Mouse (Mus musculus) right cerebral cortex, postnatal 4 days (tissue): Measurements from ENCODE around the gene Zfp318.
A peak's percentile ranks its signal among the peaks of the same experiment; 100 is the strongest.

Source experiments
- DNase-seq: peaks from one replicate; pipeline ENCODE4 v3.0.0-alpha.2; 2022

Zfp318 gene

DNA sequence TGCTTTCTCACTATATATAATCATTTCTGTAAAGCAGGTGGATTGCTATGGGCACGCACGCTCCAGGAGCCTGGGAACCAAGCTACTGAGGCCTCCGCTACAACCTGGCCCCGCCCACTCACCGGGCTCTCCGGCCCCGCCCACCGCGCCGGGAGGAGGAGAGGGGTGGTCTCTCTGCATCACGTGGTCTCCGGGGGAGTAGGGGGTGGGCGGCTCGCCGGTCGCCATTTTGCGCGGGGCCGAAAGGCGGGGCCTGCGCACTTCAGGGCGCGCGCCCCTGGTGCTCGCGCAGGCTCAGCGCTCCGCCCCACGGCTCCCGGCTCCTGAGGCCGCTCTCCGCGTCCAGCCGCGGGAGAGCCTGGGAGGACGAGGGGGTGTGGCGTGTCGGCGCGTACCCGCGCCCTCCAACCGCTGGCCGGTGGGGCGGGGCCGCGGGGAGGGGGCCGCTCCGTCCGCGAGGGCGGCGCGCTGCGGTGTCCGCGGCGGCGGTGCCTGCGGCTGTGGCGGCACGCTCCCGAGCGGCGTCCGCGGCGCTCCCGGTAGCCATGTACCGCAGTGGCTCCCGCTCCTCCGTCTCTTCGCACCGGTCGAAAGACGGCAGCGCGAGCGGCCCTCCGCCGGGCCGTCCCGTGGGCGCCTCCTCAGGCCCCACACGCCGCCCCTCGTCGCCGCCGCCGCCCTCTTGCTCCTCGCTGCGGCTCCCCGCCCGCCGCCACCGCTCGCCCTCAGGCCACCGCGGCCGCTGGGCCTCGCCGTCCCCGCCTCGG lies at the start of gene Zfp318:
Gene Zfp318 (plus strand): TSS at position 438 of the 767 bp plus-strand sequence.
- DNase-seq: peak; percentile 95

DNA sequence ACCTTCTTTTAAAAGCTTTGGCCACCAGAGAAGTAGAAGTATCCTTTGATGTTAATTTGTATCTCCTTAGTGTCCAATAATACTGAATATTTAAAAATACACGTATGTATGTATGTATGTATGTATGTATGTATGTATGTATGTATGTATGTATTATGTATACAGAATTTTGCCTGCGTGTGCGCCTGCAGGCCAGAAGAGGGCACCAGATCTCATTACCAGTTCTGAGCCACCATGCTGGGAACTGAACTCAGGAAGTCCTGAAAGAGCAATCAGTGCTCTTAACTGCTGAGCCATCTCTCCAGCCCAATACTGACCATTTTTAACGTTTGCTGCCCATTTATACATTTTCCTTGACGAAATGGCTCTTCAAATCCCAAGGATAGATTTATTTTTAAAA lies 47.1 kb upstream of the Zfp318 start:
- DNase-seq: no peak

DNA sequence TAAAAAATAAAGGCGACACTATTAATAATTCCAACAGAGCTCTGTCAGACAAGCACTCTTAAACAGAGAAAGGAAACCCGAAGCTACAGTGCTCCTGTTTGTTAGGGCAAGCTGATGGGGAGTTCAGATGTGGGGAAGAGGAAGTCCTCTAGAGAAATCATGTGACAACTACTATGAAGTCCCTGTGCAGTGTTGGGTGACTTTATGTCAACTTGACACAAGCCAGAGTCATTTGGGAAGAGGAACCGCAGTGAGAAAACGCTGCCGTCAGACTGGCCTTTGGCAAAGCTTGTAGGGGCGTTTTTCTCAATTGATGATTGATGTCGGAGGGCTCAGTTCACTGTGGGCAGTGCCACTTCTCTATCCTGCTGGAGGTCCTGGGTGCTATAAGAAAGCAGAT lies 42.3 kb upstream of the Zfp318 start:
- no peak for DNase-seq

DNA sequence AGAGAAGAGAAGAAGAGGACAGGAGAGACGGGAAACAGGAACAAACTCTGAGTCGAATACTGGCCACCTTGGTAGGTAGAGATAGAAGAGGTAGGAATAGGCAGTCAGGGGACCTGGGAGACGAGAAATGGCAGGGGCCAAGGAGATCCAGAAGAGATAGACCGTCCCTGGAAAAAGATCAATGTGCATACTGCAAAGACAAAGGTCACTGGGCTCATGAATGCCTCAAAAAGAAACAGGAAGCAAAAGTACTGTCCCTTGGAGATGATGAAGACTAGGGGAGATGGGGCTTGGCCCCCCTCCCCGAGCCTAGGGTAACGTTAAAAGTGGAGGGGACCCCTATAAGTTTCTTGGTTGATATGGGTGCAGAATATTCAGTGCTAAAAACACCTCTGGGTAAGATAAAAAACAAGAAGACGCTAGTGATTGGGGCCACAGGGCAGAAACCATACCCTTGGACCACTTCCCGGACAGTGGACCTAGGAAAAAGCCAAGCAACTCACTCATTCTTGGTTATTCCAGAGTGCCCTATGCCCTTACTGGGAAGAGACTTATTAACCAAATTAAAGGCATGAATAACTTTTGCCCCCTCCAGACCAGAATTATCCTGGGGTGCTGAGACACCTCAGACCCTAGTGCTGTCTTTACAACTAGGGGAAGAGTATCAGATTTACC lies 32.4 kb upstream of the Zfp318 start:
- DNase-seq: no peak

DNA sequence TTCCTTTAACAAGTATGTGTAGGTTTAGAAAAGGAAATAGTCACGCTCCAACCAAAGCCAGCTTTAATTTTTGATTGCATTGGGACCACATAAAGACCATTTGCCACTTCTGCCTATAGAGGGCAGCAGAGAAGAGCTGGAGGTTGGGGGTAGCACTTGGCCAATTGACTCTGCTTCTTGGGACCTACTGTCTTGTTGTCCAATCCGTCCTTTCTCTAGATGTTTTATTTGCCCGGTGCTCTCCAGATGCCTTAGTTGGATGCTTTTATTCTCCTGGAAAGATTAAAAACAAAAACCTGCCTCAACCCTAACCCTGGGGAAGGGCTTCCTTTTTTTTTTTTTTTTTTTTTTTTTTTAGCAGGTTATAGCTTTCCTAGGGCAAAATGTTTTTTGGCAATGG lies 11.7 kb upstream of the Zfp318 start:
- no peak for DNase-seq

DNA sequence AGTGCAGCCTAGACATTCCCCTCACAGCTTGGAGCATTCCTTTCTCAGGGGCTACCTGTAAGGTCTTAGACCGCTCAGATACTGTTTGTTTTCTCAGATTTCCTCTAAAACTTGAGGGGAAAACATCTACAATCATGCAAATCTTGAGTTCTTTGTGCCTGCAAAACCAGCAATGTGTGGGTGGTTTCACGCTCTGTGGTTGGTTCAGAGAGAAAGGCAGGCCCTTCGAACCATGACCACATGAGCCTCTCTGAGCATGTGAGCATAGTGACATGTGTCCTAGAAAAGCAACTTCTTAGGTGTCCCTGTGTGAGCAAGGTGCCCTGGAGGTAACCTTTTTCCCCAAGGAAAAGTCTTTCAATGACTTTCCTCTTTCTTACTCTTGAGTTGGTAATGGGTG lies 5.0 kb upstream of the Zfp318 start:
- no peak for DNase-seq

DNA sequence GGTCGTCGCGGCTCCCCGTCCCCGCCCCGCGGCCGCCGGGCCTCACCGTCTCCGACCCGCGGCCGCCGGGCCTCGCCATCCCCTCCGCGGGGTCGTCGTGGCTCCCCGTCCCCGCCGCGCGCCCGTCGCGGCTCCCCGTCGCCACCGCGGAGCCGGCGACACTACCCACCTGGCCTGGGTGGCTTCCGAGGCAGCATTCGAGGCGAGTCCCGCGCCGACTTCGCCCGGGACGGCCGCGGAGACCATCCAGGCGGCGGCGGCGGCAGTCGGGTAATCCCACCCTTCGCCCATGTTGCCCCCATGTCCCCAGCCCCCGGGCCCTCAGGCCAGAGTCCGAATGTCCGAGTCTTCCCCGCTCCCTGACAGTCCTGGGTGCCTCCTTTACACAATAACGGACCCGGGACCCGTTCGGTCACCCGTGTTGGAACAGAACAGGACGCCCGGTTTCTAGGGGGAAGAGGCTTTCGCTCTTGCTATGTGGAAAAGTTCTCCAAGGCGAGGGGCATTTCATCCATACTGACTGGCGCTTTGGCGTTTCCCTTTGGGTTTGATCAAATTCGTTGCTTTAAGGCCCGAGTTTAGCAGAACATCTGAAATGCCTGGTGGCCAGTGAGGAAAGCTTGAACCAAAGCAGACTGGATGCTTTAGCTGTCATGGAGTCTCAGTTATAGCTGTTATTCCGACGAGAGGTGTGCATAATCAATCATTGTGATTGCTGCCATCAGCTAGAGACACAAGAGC lies 700 bp downstream of the Zfp318 start:
- DNase-seq: peak; percentile 27

DNA sequence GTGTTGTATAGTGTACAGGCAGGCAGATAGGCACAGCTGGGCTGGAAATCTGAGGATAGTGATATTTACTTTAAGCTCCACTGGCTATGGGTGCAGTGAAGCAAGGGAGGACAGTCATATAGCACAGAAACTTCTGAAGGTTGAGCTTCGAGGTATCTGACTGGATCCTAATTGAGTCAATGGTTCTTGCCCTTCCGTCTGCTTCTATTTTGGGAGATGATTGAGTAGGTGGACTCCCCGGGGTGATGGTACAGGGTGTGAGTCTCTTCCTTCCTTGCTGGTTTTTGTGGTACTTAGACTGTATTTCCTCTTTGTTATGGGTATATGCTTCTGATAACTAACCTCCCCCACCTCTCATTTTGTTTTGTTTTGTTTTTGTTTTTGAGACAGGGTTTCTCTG lies 4.7 kb downstream of the Zfp318 start:
- no peak for DNase-seq

DNA sequence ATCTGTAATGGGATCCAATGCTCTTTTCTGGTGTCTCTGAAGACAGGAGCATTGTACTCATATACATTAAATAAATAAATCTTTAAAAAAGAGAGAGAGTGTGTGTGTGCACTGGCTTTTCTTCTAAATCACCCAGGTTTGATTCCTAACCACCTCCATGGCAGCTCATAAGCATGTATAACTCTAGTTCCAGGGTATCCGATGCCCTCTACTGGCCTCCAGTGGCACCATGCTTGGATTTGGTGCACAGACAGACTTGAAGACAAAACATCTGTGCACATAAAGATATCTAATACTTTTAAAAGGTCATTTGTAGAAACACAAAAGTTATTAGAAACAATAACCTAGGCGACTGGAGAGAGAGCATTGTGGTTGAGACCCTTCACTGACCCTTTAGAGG lies 9.5 kb downstream of the Zfp318 start:
- no peak for DNase-seq

DNA sequence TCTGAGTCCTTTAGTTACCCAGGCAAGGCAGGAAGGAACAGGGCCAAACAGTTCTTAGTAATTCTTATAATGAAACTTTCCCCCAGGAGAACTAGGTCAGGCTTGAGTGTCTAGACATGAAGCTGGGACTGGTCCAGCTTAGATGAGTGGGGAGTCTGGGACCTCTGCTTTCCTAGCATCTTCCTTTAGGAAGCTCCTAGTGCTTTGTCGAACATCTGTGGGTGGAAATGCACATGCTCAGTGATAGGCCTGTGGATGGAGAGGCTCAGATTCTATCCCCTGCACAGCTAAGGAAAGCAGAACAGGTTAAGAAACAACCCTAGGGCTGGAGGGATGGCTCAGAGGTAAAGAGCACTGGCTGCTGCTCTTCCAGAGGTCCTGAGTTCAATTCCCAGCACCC lies 11.1 kb downstream of the Zfp318 start:
- no peak for DNase-seq

DNA sequence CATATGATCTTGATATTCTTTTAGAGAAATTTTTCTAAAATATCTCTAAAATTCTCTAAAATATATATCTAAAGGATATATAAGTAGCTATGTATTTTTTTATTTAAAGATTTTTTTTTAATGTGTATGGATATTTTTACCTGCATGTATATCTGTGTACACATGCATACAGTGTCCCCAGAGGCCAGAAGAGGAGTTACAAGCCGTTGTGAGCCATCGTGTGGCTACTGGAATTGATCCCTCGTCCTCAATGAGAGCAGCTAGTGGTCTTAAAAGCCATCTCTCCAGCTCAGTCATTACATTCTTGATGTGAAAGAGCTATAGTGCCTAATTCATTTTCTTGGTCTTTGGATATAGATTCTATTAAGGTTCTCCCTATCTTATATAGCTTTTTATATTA lies 24.9 kb downstream of the Zfp318 start:
- no peak for DNase-seq

DNA sequence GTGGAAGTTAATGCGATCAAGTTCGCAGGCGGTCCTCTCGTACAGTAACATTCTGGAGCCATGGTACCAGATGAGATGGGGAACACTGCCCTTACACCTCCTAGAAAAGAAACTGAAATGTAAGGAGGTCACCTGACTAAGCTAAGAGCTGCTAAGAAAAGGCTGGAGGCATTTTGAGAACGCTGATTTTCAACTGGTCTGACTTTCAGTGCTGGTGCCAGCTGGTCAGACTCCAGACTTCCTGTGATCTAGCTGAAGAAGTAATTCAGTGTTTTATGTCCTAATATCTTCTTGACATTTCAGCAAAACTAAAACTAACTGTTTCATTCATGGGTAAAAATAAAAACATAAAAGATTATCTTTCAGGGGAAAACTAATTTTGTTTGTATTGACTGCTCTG lies 35.1 kb downstream of the Zfp318 start:
- DNase-seq: no peak

DNA sequence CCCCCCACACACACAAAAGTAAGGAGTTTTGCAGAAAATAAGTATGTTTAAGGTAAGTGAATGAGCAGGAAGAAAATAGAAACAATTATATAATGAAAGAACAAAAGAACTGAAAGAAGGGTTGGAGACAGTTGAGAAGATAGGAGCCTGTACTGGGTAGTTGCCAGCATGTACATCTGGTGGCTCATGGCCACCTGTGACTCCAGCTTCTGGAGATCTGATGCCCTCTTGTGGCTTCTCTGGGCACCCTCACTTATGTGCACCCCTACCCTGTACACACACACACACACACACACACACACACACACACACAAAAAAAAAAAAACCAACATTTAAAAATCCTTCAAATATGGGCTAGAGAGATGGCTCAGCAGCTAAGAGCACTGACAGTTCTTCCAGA lies 36.2 kb downstream of the Zfp318 start:
- no peak for DNase-seq

DNA sequence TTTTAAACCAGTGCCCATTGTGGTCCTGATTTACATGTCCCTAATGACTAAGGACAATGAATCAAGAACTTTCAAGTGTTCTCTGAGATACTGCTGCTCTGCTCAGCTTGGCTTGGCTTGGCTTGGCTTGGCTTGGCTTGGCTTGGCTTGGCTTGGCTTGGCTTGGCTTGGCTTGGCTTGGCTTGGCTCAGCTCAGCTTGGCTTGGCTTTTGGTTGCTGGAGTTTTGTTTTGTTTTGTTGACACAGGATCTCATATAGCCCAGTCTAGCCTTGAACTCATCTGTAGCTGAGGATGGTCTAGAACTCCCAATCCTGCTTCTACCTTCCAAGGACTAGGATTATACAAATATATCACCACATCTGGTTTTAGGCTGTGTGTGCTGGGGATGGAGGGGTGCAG lies 43.0 kb downstream of the Zfp318 start:
- DNase-seq: no peak

DNA sequence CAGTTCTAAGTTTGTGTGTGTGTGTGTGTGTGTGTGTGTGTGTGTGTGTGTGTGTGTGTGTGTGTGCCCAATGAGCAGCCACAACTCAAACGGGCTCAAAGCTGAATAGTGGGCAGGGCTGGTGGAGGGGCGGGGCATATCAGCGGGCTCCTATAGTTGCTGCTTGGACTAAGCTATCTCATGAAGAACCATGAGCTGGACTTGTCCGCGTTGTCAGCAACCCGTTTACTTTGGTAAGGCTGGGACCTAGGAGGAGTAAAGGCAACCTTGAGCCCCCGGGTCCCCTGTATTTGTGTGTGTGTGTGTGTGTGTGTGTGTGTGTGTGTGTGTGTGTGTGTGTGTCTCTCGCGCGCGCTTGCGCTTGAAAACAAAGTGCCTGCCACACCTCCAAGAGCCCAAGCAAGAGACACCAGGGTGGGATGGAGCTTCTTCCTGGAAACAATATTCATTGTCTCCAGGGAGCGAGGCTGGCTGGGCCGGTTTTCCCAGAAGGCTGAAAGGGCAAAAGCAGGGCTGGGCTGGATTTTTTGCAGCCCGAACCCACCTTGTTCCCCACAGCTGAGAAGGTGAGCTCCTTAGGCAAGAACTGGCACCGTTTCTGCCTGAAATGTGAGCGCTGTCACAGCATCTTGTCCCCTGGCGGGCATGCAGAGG lies 45.4 kb downstream of the Zfp318 start, which contains the start of gene Crip3:
Gene Crip3 (plus strand): TSS at position 166 of the 654 bp plus-strand sequence.
- no peak for DNase-seq

DNA sequence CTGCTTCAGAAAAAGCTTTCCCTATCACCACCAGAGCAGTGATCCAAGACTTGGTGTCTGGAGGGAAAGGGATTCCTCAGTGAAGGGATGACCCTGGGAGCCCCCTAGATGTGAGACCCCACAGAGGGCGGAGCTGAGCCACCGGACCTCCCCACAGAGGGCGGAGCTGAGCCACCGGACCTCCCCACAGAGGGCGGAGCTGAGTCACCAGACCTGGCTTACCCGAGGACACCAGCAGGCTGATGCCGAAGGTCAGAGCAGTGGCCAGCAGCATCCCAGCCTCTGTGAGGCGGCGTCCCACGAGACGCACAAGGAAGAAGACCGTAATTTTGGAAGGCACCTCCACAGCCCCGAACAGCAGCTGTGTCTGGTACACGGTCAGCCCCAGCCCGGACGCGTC lies 50.1 kb downstream of the Zfp318 start:
- no peak for DNase-seq

DNA sequence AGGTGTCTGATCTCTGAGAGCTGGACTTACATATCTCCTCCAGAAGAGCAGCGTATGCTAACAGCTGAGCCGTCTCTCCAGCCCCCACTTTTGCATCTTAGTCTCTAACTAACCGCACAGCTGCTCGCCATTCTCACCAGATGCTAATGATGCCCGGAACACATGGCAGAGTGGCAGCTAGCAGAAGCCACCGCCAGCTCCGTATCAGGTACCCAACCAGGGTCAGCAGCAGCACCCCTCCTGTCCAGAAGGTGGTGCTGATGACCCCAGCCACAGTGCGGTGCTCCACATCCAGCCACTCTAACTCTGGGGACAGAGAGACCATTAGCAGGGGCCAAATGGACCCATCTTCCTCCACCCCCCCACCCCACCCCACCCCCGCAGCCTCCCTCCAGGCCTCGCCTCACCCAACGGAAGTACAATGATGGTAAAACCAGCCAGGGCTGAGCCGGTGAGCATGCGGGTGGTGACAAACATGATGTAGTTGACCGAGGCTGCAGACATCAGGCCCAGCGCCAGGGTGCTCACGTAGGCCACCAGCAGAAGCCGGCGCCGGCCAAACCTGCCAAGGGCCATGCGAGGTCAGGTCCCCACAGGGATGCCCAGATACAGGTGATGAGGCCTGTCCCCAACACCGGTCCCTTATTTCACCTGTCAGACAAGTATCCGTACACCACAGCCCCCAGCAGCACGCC lies 53.3 kb downstream of the Zfp318 start:
- no peak for DNase-seq

DNA sequence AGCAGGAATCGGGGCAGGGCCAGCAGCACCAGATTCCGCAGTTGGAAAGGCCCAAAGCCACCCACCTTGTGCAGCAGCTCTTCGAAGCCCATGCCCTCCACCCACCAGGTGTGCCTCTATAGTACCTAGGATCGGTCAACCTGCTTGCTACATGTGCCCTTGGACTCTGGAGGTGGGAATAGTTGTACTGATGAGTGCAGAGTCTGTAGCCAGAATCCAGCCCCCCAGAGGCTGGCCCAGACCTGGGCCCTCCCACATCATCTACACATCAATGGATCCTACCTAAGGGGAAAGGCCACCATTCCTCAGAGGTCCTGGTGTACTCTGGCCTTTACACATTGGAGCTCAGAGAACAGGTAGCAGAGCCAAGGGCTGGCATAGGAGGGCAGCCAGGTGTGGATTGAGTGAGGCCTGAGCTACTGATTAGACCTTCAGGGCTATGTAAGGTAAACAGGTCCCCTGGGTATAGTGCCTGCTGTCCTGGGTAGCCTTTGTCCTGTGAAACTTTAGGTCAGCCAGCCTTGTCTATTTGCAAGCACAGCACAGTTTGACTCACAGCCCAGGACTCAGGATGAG lies 54.9 kb downstream of the Zfp318 start, which contains the start of gene Slc22a7:
Gene Slc22a7 (minus strand): TSS at position 160 of the 576 bp plus-strand sequence.
- no peak for DNase-seq

DNA sequence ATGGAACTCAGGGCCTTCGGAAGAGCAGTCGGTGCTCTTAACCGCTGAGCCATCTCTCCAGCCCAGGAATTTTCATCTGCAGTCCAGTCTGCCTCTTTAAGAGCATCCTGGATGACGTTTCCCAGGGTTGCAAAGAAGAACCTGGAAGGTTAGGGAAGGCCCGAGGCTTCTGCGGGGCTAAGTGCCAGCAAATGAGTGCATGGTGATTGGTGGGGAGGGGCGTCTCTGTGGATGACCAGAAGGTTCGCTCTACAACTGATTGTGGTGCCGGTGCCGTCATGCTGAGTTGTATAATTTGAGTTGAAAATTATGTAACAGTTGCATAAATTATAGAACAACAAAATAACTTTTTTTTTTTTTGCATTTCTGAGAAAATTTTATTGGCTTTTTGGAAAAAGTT lies 55.6 kb downstream of the Zfp318 start:
- no peak for DNase-seq

DNA sequence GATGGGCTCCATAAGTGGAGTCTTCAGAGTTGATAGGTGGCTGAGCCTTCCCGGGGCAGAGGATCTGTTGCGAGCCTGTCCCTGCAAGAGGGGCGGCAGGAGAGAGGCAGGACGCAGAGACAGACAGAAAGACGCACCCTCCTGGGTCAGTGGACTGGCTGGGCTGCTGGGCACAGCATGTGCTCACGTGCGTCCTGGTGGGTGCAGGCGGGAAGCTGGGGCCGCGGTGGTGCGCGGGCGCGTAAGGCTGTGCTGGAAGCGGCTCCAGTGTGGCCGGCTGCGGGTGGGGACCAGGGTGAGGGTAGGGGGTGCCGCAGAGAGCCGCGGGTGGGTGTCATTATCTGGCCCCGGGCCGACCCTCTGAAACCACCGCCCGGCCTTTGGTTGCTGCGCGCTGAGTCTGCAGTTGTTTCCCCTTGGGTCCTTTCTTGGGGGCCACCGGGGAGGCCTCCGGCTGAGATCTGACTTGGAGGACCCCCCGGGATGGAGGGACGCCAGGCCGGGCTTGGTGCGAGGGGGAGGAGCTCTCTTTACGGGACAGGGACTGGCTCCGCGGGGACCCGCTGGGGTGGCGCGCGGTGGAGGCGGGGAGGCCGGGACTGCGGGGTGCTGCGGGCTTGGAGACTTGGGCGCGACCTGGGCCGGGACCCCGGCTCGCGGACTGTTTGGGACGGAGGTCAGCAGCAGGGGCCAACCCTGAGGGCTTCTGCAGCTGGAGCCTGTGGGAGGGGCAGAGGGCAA lies 61.5 kb downstream of the Zfp318 start:
- DNase-seq: no peak

DNA sequence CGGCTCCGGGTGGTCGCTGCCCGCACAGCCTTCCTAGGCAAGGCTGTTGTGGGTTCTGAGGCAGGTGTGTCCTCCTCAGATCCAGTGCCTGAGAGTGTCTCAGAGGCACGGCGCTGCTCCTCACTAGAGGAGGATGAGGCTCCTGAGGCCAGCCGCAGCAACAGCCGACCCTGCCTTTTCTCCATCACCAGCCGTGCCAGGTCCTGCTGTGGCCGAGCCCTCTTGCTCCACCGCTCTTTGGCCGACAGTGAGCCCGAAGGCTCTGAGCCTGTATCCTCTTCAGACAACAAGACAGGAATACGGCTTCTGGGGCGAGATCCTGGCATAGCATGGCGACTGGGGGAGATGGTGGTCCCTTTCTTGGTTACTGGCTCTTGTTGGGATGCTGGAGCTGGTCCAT lies 62.7 kb downstream of the Zfp318 start:
- no peak for DNase-seq

DNA sequence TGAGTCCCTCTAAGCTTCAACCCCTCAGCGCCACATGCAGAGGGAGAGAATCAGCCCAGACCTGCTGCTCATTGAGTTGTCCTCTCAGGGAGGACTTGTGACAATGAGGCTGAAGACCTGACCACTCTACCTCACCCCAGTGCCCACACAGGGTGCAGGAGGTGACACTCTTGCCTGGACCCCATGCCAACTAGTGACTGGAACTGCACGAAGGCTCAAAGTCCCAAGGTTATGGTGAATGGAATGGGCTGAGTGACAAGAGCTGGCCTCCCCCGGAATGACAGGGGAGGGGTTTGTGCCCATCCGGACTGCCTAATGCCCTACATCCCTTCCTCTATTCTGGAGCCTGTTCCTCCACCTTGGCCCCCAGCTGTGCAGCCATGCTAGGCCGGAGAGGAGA lies 69.2 kb downstream of the Zfp318 start:
- DNase-seq: no peak
